Mouse (Mus musculus) gastrocnemius, postnatal 4 days (tissue): ENCODE measurements around the gene Atxn1. TPM values are rescaled to one million over a fixed set of nuclear protein-coding genes. Genes with fewer than 3 reads are reported as not detected.

ENCODE experiments used
- DNase-seq, 2 experiments: peaks; one replicate each; pipeline ENCODE4 v3.0.0; 2021 to 2022; ENCODE audit warnings: low spot score in 2 of 2, mixed read lengths in 2 of 2
- total RNA-seq, 2 experiments: library from RNA; stranded (reverse); gene quantifications; 2 replicates each; pipeline ENCODE4 v1.2.3; 2021

The Atxn1 gene
- total RNA-seq, 2 experiments from 2014 or later, result 24.8 to 29.0 TPM

DNA sequence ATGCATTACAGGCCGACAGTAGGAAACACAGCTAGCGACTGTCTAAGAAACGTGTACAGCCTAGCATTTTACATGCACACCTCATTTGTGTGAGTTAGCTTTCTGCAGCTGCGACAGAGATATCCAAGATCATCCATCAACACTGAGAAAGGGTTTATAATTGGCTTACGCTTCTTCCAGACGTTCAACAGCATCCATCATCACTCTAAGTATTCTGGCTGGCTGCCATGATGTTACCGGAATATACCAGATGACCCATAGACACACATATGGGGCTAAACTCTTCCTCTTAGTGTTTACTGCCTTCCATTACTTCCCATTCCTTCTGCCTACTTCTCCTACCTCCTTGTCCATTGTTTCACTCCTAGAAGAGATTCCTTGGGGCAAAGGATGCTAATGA, 369.4 kb downstream of the Atxn1 start:
- no peak for DNase-seq

DNA sequence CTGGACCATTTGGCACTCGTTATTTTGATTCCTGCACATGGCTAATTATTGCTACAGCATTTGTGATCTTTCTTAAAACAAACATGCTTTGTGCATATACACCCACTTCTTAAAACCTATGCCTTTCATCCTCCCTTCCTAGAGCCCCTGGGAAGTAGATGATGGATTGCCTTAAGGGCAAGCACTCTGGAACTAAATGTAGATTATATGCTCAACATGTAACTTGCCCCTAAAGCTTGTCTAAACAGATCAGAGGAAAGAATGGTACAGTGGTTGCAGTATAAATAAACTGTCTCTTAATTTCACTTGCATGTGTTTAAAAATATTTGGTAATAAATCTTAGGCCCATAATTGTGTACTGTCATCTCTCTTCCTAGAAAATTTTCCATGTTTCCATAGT, 370.9 kb downstream of the Atxn1 start:
- DNase-seq, result no peak

DNA sequence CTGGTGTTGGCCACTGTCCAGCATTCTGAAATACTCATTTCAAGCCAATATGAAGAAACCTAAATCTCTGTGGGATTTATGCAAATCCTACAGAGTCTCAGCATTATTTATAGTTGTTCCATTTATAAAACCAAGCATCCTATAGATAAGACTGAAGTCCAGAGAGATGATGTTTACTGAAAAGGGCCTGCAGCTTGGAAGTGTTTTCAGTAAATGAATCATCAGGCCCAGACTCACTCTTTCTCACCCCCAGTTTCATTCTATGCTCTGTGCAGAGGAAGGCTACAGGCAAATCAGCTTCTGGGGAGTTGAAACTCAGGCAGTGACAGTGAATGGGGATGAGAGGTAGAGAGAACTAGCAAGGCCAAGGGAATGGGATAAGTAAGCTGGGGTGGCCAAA, 373.9 kb downstream of the Atxn1 start:
- no peak for DNase-seq

DNA sequence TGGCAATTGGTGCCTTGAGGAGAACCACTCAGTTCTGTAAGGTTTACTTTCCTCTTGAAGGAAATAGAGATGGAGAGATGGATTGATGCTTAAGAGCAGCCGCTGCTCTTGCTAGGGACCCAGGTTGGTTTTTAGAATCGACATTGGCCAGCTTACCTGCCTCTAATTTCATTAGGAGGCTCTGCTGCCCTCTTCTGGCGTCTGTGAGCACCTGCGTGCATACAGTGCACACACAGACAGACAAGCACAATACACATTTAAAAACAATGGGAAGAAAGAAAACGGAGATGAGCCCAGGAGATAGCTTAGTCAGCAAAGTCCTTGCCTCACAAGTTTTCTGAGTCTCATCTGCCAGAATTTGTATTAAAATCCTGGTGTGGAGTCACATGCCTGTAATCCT, 381.7 kb downstream of the Atxn1 start:
- no peak for DNase-seq

DNA sequence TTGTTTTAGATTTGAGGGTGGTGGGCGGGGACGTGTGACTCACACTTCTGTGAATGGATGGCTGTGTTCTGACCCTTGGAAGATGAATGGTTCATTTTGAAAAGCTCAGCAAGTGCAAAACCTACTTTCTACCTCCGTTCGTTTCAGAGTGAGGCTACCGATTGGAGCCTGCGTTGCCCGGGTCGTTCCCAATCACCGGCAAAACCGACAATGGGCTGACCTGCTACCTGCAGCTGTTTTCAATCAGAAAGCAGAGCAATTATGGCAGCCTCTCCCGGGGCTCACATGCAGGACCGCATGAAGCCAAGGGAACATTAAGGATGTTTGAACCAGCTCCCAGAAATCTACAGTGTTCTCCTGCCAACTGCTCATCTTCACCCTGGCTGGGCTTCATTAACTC, 382.5 kb downstream of the Atxn1 start:
- no peak for DNase-seq

DNA sequence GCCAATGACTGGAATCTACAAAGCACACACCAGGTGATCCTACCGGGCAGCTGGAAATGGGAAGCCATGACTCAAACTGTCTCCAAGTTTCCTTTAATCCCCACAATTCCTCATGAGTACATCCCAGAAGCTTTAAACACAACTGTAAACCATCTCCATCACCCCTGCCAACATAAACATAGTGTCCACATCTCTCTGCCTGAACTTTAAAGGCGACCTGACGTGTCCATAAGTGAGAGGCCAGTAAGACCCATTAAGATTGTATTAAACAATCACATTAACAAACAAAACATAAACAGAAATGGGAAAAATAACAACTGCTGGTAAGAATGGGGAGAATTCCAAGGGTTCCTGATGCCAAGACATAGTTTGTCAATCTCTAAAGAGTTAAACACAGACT, 385.1 kb downstream of the Atxn1 start:
- DNase-seq, result no peak

DNA sequence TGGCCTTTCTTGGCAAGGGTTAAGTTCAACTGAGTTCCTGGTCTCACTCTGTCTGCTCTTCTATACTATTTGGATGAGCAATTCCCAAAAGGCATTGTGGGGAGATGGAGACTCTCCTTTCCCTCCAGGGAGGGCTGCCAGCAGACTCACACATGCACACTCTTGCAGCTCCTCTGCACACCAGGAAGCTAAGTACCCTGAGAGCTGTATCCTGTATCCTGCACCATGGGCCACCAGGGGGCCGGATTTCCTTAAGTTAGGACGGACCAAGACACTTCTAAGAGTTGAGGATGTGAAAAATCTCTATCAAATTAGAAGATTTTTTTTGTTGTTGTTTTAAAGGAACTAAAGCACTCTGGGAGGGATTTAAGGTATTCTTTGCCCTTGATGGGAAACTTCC, 387.0 kb downstream of the Atxn1 start:
- peak in 1 of 2 experiments; percentile 61 for DNase-seq

DNA sequence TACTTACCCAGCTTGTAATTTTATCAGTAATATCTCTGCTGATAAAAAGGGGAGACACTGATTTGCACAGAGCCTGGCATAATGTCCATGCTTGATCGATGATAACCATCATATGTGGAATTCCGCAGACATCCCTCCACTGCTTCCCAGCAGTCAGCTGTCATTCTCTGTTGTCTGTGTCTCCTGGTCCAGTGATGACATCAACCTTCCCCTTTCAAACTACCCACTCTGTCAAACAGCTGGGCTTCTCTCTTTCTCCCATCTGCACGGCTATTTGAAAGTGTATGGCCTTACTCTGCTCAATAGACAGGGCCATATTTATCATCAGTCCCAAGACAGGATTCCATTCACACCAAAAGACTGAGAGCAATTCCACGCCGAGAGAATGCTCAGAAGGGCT, 387.4 kb downstream of the Atxn1 start:
- no peak for DNase-seq

DNA sequence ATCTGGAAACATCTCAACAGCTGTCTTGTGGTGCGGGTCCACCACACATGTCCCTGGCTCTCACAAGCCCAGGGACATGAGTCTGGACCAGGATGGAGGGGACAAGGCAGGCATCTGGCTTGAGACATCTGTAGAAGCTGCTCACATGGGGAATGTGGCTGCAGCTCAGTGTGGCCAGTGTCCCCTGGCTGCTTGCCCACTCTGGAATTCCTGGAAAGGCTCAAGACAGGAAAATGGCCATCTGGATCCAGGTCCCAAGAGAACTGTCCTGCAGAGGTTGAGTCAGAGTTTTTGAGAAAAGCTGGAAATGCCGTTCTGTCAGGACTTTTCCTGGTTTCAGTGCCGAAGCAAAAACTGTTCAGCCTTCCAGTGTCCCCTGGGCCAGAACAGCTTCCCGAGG, 388.6 kb downstream of the Atxn1 start:
- DNase-seq, result peak; percentile 66 to 83

DNA sequence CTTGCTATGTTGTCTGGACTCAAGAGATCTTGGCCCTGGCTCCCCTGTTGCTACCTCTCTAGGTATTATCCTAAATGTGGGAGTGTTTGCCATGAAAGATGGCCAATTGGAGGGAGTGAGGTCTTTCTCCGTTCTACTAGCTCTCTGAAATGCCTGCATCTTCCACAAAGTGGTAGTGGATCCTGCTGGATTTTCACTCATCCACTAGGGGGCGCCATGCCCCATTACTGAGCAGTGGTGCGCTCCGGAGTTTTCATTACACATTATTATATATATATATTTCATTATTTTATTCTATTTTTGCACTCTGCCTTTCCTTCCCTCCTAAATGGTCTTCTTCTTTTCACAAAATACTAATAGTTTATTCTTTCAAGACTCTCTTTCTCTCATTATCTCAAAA, 392.0 kb downstream of the Atxn1 start:
- peak; percentile 60 to 66 for DNase-seq

DNA sequence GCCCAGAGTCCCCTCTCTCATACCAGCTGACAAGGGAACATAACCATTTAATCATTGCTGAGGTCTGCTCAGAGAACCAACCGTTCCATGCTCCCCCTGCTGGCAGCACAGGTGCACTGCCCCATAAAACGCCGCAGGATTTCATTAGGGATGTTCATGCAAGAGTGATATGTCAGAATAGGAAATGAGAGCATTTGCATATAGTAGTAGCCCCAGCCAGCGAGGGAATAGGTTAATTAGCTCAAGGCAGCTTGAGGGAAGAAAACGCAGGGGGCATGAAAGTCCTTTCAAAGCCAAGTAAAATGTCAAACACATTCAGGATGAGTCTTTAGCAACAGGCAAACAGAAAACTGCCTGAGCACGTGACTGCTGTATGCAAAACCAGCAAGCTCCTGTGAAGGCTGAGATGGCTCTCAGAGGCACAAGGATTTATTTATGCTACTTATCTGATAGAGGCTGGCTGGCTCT, 393.0 kb downstream of the Atxn1 start:
- peak; percentile 68 to 77 for DNase-seq

DNA sequence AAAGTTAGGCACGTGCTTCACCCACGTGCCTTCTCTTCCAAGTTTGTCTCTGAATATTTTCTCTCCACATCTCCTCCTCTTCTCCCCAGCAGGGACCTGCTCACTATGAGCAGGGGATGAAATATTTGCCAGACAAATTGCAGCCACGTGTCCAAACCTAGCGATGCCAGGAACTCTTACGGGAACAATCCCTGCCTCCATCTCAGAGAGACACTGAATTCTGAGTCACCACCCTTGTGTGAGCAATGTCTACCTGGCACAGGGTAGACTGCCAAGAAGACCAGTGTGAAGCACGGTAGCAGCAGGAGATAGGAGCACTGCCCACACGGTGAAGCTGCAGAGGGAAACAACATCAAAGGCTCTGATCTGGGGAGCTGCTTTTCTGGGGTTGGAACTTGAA, 394.9 kb downstream of the Atxn1 start:
- no peak for DNase-seq

DNA sequence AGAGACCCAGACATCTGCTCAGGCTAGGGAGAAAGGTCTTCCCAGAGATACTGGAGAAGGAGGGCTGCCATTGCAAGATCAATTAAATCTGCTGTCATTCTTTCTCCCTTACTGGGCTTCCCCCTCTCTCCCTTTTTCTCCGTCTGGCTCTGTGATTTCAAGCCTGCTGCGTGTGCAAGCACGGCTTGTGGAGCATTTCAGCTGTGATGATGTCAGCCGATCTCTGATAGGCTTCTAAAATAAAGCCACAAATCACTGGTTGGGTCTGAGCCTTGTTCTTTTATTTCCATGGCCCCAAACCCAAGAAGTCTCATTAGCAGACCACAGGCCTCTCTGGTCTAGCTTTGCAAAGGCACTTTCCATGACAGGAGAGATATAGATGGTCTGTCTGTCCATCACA, 399.9 kb downstream of the Atxn1 start:
- DNase-seq, result no peak

DNA sequence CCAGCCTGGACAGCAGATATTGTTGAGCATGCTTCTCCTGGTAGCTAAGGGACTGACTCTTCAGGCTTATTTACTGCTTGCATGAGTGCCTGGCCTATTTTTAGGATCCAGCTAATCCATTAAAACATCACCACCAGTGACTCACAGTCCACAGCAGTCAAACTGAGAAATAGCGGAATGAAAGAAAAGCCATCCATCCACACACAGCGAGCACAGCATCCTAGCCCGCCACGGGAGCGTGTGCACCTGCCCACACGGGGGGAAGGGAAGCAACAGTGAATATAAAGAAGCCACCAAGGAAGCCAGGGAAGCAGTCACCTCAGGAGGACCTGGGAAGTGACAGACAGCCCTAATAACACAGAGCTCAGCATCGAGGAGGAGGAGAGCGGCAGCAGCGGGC, 402.8 kb downstream of the Atxn1 start:
- DNase-seq, result no peak

DNA sequence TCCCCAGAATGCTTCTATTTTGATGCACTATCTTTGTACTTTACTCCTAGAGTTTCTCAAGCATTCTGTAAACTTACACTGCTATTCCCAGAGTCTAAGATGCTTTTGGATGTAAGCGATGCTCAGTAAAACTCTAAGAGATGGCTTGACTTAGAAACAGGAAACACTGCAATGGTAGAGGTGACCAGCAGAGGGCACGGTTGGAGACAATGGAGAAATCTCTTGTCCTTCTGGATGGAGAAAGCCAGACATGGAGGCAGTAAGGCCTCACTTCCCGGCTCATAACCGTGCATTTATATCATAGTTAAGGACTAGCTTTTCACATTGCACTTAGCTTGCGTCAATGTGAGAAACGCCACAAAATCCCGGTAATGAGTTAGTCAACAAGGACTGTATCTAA, 404.3 kb downstream of the Atxn1 start:
- DNase-seq, result no peak

DNA sequence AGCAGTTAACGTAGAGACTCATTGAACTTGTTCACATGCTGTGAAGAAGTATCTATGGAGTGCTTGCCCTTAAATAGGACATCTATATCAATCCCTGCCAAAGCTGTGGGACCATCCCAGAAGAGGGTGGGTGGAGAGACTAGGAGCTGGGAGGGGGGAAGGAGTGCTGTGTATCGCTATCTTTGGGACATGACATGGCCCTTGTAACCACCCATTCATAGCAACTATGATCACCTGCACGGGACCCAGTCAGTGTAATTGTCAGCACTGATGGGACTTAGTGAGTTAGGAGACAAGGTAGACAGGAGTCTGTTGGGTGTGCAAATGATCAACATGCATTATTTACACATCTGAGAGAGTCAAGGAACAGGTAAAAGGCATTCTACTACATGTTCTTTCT, 405.6 kb downstream of the Atxn1 start:
- DNase-seq, result no peak

DNA sequence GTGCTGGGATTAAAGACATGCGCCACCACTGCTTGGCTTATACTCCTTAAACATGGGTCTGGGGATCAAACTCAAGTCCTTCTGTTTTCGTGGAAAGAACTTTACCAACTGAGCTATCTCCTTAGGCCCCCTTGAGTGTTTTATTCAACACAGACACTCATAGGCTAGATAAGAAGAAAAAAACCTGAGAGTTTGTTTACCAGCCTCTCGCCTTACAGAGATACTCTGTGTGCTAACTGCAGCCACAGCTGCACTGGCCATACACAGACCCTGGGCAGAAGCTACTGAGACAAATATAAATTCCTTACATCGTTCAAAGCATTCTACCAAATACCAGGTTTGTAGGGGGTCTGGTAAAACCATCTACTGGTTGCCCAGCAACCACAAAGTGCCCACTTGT, 406.4 kb downstream of the Atxn1 start:
- DNase-seq, result no peak

DNA sequence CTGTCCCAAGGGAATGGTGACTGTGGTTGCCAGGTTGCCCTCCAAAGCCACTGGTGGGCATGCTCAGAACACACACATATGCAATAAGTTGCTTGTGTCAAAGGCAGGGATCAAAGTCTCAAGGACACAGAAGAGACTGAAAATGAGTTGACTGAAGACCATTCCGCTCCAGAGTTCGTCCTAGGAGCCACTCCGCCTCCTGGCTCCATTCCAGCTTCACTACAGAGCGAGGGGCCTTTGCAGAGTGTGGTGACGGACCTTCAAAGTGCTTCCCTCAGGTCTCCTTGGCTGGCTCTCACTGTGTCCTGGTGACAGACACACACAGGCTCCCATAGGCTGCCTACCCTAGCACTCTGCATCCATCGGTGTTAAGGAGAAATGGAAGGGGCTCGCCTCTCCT, 411.1 kb downstream of the Atxn1 start:
- no peak for DNase-seq

DNA sequence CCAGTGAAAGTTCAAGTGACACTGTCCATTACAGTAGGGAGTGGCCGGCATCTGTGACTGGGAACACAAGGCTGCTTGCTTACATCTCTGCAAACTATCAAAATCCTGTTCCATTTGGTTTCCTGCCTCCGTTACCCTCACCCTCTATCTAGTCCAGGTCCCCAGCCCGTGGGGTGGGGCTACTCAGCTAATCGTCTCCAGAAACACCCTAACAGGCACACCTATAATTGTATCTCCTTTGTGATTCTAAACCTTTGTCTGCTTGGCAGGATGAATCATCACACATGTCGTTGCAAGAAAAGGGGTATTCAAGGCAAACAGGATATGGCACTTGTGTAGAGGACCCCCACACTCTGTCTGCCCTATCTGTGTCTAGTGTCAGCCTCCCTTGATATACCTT, 417.3 kb downstream of the Atxn1 start:
- DNase-seq, result no peak

DNA sequence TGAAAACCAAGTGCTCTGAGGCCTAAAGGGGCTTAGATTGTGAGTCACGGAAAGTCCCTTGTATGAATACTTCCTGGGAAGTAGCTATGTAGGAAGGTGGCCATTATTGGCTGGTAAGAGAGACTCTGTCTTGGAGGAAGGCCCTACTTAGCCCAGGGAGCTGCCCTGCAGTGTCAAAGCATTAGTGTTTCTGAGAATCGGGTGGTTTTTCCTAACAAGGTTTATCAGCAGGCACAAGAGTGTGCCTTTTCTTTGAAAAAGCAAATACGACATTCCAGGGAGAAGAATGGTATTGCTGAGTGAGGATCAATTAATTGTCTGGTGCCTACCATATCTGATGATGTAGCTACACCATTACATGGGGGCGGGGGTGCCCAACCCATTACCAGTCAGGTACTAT, 417.9 kb downstream of the Atxn1 start:
- no peak for DNase-seq

DNA sequence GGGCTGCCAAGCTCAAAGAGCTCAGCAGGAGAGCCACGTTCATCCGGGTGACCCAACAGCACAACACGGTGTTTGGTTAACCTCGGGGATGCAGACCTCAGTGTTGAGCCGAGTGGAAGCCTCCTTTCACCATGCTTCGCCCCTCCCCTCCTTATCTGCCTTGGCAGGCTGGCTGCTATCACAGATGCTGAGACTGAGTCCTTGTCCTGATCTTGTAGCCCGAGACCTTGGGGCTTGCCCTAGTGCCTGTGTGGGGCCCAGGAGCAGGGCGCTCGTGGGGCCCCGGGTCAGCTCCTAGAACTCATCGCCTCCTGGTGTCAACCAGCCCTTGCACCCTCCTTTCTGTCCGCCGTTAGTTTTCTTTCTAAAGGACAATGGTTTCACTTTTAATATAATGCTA, 418.8 kb downstream of the Atxn1 start:
- DNase-seq, result no peak

DNA sequence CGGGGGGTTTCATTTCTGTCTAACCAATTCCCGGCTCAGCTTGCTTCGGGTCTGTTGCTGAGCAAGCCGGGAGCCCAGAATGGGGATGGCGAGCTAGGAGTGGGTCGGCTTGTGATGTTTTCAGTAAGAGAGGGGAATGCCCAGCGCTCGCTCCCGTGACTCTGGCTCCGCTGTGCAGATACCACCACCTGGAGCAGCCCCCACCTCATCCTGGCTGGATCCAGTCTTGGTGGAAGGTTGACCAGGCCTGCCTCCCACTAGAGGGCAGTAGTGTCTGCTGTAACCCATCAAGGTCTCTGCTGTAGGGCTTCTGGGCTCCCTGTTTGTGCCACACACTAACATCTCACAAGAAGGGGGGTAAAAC, 425.6 kb downstream of the Atxn1 start:
- peak; percentile 60 to 83 for DNase-seq

DNA sequence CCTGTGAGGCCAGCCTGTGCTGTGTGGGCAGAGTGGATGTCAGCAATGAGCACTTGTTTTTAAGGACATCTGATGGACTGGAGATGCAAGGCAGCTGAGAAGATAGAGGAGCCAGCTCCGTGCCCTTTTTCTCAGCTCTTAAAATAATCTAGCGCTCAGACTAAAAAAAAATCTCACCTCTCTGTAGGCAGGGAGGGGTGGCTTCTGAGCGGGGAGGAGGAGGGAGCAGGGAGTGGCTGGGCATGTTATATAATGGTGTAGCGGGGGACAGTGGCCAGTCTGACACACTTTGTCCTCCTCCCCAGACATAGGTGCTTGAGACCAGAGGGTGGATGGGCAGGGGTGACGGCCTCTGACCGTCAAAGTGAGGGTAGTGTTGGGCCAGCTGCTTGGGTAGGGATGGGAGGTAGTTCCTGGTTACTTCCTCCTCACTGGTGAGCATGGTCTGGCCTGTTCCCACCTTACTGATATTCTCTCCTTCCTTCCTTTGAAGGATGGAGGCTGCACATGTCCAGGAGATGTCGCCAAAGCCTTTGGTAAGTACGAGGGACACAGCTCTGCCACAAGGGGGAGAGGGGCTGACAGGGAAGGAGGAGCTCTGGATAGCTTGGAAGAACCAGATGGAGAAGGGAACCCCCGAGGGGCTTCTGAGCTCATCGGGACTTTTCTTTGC, 426.1 kb downstream of the Atxn1 start:
- DNase-seq, result peak; percentile 50 to 75

DNA sequence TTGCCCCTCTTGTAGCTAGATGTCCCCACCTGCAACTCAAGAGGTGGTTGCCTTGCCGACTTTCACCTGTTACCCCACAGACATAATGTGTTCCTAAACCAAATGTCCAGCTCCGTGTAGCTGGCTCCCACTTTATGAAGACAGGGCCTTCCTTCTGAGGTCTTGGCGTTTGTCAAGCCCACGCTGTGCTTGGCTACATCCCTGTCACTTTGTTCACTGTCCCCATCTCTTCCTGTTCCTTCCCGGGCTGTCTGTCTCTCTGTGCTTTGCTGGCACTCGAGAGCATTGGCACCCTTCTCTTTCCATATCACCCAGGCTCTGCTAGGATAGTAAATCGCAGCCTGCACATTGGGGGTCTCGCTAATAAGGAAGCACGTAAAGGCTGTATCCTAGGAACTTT, 426.7 kb downstream of the Atxn1 start:
- no peak for DNase-seq
